Mouse (Mus musculus) ES-Bruce4 (cell line): ENCODE results near the gene Flt3.

Experiments used
- CTCF ChIP-seq: IDR thresholded peaks from one replicate; pipeline ENCODE4 v1.8.1; 2011; ENCODE audit warnings: low read depth, low read length
- EP300 ChIP-seq: IDR thresholded peaks from 2 replicates; pipeline ENCODE4 v1.6.1; 2011; ENCODE audit warnings: low read depth, low read length; ENCODE audit not compliant: insufficient read depth
- POLR2A ChIP-seq: IDR thresholded peaks from one replicate; pipeline ENCODE4 v1.8.1; 2011; ENCODE audit warnings: low read length; ENCODE audit not compliant: insufficient read depth

GRCm38 (mm10) chr5:147300917-147301780 lies 99.1 kb downstream of the Flt3 start:
- no peak for TF ChIP-seq CTCF
- no peak for TF ChIP-seq POLR2A
- no peak for TF ChIP-seq EP300
